Mouse (Mus musculus) neutrophil, adult 5-6 weeks (primary cell): ENCODE results near the gene Cadm2. TPM values are rescaled to one million over a fixed set of nuclear protein-coding genes. Genes with fewer than 3 reads are reported as not detected.

Source experiments
- ATAC-seq: fragments of 151-379, 151-347 bp; 2 replicates; pipeline ENCODE4 v1.8.0; 2017; ENCODE audit warnings: mild to moderate bottlenecking, moderate TSS enrichment; ENCODE audit not compliant: insufficient number of reproducible peaks, poor library complexity, low FRiP score, severe bottlenecking; ENCODE audit errors: extremely low read depth
- total RNA-seq: library from RNA; stranded (forward); fragments of 200-1000 nt; gene quantifications from 2 replicates; pipeline ENCODE4 v1.2.3, GENCODE M21; 2017

The Cadm2 gene
- total RNA-seq, result not detected in 2 replicates

GRCm38 (mm10) chr16:67620826-67621505 is at the start of gene Cadm2:
TSS of gene Cadm2 (minus strand) at chr16:67620908.
- peak; percentile 36; the same call in 1 of the 2 replicates for ATAC-seq

GRCm38 (mm10) chr16:67646930-67647329 is 26.2 kb upstream of the Cadm2 start:
- no peak for ATAC-seq

GRCm38 (mm10) chr16:67643651-67644050 is 22.9 kb upstream of the Cadm2 start:
- ATAC-seq, result no peak

GRCm38 (mm10) chr16:67619906-67620781 is 564 bp downstream of the Cadm2 start:
- no peak for ATAC-seq

GRCm38 (mm10) chr16:67619416-67619815 is 1.3 kb downstream of the Cadm2 start:
- no peak for ATAC-seq

- no peak for ATAC-seq
Measured at GRCm38 (mm10) chr16:67618817-67619216, 1.9 kb downstream of the Cadm2 start.

GRCm38 (mm10) chr16:67617811-67618210 is 2.9 kb downstream of the Cadm2 start:
- no peak for ATAC-seq

GRCm38 (mm10) chr16:67617256-67617655 is 3.5 kb downstream of the Cadm2 start:
- no peak for ATAC-seq

- ATAC-seq, result no peak
Measured at GRCm38 (mm10) chr16:67613876-67614275, 6.8 kb downstream of the Cadm2 start.

- ATAC-seq, result no peak
Measured at GRCm38 (mm10) chr16:67610904-67611681, 9.6 kb downstream of the Cadm2 start.

GRCm38 (mm10) chr16:67609116-67609515 is 11.6 kb downstream of the Cadm2 start:
- ATAC-seq, result no peak

GRCm38 (mm10) chr16:67608499-67608898 is 12.2 kb downstream of the Cadm2 start:
- no peak for ATAC-seq

- no peak for ATAC-seq
Measured at GRCm38 (mm10) chr16:67605661-67606060, 15.0 kb downstream of the Cadm2 start.

GRCm38 (mm10) chr16:67599981-67600380 is 20.7 kb downstream of the Cadm2 start:
- ATAC-seq, result no peak

- ATAC-seq, result no peak
Measured at GRCm38 (mm10) chr16:67598841-67599240, 21.9 kb downstream of the Cadm2 start.

- no peak for ATAC-seq
Measured at GRCm38 (mm10) chr16:67591015-67591414, 29.7 kb downstream of the Cadm2 start.

- no peak for ATAC-seq
Measured at GRCm38 (mm10) chr16:67578842-67579517, 41.7 kb downstream of the Cadm2 start.

GRCm38 (mm10) chr16:67575557-67575956 is 45.2 kb downstream of the Cadm2 start:
- no peak for ATAC-seq

- ATAC-seq, result no peak
Measured at GRCm38 (mm10) chr16:67526992-67527391, 93.7 kb downstream of the Cadm2 start.
